Mouse (Mus musculus): ENCODE measurements around the gene Lrp2.

Lrp2 gene

DNA sequence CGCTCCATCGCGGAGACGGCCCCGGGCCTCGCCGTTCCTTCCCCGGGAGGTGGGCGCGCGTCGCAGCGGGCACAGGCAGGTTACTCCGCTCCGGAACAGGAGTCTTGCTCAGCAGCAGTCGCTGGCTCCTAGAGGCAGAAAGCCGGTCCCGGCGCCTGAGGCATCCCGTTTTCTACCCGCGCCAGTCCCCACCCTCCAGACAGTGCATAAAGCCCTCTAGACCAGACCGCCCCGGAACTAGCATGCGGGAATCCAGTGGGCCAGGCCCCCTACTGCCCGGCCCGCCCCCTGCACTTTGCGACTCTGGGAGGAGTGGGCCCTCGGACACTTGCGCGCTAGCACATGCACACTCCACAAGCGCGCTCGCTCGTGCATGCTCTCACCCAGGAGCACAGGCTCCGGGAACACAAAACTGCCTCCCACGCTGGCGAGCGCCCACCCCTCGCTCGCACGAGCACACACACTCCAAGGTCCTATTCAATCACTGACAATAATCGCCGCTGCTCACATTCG, at the start of gene Lrp2:
TSS of gene Lrp2 (minus strand) at position 180 of the 513 bp plus-strand sequence.
- DNase-seq: peak in 1 of 2 experiments; percentile 47

DNA sequence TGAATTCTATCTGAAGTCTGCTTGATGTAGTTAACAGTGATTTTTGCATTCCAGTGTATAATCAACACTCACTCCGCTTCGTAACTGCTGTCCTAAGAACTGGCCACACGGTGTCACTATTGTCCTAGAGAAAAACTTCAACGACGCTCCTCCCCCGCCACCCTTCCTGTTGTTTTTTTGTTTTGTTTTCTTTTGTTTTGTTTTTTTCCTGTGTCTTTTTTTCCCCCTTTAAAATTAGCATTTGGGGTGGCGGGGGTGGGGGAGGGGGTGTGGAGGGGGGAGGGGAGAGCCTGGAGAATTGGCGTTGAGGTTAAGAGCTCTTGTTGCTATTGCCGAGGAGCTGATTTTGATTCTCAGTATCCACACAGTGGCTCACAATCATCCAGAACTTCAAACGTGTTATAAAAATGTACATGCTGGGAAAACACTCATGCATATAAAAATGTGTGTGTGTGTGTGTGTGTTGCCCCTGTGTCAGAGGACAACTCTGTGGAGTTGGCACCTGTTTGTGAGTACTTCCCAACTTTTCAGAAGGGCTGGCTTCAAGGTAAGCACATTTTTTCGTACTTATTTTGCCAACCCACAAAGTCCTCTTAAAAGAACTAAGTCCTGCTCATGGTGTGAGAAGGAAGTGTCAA, 49.3 kb upstream of the Lrp2 start:
- DNase-seq: peak; percentile 61 to 68

DNA sequence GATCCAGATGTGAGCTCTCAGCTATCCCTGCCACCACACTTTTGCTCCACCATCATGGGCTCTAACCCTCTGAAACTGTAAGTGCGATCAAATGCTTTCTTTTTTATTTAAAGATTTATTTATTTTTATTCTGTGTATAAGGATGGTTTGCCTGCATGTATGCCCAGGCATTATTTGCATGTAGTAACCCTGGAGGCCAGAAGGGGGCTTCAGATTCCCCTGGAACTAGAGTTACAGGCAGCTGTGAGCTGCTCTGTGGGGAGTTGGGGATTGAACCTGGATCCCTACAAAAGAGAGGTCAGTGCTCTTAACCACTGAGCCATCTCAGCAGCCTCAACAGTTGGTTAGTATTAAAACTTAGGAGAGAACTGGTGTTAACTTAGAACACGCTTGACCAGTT, 45.6 kb upstream of the Lrp2 start:
- peak; percentile 9 to 23 for DNase-seq

DNA sequence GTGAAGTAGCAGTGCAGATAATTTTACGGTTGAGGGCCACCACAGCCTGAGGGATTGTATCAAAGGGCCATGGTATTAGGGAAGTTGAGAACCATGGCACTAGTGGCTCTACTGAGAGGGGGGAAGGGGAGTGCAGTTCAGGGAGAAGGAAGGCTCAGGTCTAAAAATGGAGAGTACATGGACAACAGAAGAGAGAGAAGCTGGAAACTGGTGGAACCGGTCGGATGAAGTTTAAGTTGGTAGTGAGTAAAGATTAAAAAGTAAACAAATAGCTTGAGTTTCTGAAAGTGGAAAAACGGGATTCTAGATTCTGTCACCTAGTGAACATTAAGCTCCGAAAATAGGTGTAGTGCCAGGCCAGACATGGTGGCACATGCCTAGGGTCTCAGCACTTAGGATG, 44.9 kb upstream of the Lrp2 start:
- no peak for DNase-seq

DNA sequence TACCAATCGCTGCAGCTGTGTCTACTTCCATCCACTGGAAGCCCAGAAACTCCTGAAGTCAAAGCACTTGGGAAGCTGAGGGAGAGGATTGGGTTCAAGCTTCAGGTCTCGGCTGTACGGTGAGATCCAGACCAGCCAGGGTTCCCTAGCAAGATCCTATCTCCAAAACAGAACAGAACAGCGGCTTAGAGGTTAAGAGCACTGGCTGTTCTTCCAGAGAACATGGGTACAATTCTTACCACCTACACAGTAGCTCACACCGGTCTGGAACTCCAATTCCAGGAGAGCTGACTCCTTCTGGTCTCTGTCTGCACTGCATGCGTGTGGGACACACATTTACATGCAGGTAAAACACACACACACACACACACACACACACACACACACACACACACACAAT, 44.0 kb upstream of the Lrp2 start:
- DNase-seq: no peak

DNA sequence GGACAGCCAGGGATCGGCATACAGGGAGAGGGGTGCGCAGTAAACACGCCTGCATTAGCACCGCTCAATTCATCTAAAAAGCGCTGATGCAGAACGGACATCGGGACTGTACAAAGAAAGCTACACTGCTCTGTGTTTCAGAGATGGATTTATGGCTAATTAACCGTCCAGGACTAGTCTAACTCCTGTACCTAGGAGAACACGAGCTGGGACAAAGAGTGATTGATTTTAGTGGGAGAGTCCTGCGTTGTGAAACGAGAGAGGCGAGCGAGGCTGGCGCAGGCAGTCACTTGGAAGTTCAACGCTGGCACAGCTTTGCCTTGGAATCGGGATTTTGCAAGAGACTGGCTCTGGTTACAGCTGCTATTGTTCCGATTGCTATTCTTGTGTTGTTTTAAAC, 43.4 kb upstream of the Lrp2 start:
- DNase-seq: no peak

DNA sequence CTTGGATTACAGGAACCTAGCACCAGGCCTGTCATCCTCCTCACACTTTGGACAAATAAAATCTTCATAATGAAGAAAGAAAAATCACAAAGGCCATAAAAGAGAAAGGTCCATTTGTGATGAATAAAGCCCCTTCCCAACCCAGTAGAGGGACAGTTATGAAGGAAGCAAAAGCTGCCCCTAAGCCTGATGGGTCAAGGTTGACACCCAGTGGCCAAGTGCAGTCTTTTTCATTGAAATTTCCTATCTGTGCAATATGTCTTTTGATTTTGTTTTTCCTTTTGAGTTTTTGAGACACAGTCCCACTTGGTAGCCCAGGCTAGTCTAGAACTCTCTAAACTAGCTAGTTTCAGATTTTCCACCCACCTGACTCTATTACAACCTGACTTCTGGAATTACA, 33.4 kb upstream of the Lrp2 start:
- DNase-seq: no peak

DNA sequence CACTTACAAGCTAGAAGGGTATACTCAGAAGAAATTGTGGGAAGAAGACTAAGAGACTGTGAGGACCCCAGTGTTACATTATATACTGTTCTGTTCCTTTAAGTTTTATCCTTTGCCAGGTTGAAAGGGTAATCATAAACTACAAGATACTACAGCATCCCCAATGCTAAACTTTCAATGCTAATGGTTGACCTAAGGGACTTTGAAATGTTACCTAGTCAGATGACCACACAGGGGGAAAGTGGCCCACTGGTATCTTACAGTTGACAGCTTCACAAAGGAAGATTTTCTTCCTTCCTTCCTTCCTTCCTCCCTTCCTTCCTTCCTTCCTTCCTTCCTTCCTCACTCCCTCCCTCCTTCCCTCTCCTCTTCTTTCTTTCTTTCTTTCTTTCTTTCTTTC, 32.5 kb upstream of the Lrp2 start:
- DNase-seq: no peak

DNA sequence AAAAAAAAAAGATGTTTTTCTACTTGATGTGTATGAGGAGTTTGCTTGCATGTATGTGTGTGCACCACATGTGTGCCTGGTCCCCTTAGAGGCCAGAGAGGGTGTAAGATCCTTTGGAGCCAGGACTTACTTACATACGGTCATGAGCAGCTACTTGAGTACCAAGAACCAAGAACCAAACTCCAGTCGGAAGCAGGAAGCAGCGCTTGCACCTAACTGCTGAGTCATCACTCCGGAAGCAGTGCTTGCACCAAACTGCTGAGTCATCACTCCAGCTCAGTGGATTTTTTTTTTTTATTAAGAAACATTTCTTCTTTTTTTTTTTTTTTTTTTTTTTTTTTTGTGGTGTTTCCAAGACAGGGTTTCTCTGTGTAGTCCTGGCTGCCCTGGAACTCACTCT, 27.4 kb upstream of the Lrp2 start:
- DNase-seq: no peak

DNA sequence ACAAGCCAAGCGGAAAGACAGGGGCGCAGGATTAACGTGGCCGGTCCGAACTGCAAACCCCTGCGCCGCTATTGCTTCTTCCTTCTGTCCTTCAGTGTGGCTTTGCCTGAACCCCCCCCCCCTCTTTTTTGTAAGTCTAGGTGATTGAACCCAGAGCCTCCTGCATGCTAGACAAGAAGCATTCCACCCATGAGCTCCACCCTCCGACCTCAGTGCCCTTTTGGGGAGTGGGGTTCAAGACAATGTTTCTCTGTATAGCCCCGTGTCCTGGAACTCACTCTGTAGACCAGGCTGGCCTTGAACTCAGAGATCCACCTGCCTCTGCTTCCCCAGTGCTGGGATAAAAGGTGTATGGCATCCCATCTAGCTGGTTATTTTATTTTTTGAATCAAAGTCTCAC, 26.9 kb upstream of the Lrp2 start:
- DNase-seq: no peak

DNA sequence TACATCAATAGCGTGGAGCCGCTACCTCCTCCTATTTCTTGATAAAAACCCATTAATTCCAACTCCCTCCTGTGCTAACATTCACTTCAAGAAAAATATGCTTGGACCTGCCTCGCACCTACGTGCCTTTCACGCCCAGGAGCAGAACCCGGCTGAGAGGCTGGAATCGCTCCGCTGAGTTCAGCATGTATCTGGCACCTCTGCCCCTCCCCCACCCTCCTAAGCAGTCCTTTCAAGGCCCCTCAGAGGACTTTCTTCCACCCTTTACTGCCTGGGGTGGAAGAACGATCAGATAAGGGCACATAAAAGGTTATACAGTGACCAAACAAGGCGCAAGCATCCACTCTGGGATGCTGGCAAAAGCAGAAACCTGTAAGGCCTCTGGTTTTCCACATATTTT, 26.4 kb upstream of the Lrp2 start:
- no peak for DNase-seq

DNA sequence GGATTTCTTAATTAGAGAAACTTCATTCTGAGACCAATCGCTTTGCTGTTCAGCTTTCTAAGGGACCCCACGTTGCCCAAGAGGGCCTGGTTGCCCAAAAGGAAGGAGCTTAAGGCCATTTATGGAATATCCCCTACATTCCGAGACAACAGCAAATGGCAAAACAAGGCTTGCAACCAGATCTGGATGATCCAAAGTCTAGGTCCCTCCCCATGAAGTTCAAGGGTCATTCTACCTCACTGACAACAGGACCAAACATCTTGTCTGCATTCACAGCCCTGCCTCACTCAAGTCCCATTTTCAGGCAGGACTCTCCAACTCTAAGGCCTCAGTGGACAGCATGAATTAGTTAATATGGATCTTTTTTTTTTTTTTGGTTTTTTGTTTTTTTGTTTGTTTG, 20.8 kb upstream of the Lrp2 start:
- DNase-seq: no peak

DNA sequence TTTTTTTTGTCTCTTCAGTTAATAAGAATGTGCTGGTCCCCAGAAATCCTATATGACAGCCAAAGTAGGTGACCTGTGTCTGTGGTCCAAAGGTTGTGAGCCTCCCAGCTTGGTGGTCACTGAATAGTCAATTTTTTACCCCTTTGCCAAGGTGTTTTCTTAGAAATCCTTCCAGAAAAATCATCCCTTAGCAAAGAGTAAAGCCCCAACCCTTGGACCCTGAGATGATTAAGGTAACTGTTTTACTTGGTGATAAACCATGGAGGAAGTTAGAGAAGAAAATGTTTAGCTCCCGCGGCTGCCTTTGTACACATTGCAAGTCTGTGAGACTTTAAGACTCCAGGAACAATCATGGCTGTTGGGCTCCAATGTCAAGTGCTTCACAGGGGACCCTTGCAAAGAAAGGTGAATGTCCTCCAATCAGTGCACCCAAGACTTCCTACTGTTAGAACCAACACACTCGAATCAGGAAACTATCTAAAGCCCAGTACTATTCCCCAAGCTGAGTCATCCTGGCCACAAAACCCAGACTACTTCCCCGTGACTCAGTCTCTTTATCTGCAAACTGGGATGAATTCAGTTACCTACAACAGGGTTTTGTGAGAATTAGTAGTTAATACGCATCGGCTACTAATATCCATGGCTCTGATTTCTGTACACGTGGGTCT, 18.0 kb upstream of the Lrp2 start:
- DNase-seq: no peak

DNA sequence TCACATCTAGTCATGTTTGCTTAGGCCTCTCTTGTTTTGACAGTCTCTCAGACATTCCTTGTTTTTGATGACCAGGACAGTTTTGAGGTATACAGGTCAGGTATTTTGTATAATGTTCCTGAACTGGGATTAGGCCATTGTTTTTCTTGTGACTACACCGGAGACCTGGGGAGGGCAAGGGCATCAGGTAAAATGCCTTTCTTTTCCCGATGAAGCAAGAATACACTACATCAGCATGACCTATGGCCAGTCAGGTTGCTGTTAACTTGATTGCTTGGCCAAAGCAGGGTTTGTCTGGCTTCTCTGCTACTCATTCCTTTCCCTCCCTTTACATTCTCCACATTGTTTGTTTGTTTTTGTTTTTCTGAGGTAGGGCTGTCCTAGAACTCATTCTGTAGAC, 7.3 kb upstream of the Lrp2 start:
- no peak for DNase-seq

DNA sequence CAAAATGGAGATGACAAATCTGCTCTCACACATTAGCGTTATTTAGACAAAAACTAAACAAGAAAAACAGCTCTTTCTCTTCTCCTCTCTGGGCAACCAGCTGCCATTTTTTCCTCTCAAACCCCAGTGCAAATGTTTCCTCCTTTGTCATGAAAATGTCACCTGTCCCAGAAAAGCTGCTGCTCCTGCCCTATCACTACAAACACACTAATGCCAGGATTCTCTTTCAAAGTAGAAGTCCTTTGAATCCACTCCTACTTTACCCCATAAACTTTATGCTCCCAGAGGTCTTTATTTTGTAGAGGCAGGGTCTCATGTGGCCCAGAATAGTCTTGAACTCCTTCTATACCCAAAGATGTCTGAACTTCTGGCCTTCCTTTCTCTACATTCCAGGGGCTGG, 6.7 kb upstream of the Lrp2 start:
- no peak for DNase-seq

DNA sequence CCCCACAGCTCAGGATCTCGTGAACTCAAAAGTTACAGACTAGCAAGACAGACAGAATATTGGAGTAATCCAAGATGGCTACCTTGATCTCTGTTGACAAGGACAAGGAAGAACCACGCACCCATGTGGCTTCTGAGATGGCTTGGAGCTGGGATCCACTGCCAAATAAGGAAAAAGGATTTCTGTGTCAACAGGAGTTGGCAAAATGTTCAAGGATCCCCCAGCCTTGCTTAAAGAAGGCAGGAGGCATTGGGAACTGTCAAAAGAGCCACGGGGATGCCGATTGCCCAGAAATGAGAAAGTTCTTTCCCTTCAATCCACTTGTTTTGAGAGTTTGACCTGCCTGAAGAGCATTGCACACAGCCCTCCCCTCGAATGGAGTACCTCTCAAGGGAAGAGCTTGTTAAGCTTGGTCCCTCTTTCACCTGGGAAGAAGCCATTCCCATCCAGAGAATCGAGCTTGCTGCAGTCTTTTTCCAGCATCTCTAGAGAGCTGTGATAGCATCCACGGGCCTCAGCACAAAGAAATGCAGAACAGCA, 6.2 kb upstream of the Lrp2 start:
- no peak for DNase-seq

DNA sequence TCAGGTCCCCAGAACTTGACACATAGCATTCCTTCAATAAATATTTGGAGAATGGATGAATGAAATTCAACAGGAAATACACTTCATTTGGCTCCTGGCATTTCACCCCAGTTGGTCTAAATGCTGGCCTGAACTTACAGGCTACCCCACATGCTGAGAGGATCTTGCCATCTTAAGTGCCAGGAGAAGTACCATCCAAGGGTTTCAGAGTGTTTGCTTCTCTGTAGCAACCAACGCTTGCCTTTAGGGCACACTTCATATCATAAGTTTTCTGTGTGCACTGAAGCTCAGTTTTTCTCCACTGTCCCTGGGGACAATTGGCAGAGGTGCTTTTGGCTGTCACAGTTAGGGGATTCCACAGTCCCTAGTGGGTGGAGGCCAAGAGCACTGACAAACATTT, 4.7 kb upstream of the Lrp2 start:
- no peak for DNase-seq

DNA sequence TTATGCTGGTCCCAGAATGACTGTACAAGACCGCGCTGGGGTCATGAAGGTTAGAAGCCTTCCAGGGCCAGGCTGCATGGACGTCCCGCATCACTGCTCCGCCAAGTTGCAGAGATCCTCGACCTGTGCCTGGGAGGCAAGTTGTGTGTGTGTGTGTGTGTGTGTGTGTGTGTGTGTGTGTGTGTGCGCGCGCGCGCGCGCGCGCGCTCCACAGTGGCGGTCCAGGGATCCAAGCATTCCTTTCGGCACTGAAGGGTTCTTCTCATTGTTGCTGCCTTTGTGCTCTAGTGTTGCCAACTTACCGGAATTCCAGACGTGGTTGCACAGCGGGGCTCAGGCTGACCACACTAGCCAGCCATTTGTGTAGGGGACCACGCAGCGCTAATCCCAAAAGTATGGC, 2.0 kb upstream of the Lrp2 start:
- peak; percentile 6 to 13 for DNase-seq

DNA sequence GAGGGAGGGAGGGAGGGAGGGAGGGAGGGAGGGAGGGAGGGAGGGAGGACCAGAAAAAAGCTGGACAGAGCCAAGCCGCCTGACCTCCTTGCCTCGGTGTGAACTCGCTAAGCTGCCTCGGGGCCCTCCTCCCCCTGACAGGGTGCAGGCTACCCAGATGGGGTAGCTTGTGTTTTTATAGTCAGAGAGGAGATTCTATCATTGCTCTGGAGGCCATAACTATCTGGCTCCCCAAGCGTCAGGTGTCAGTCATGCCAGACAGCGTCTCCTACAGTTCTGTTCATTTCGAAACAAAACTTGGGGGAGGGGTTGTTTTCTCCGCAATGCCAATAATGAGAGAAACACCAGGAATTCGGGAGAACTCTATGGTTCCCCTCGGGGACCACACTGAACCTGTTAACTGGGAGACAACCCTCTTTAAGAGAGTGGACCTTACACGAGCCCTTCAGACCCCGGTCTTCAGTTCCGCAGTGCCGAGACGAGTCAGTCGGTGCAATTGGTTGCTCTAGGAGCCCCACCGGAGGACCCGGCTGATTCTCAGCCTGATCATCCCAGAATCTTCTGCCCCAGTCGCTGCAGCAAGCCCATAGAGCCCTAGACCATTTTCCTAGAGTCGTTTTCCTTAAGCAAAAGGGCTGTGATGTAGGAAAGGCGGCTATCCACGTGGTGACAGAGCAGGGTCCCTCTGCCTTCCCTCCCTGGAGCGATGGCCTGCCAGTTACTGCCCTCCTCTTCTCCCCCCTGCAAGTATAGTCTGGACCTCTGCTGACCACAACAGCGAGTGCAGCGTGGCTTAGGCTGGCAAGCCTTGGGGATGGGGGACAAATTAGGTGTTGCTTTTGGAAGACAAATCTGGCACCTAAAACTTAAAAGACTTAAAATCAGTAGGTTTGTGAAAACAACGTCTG, 1.2 kb upstream of the Lrp2 start:
- DNase-seq: peak; percentile 4 to 9

DNA sequence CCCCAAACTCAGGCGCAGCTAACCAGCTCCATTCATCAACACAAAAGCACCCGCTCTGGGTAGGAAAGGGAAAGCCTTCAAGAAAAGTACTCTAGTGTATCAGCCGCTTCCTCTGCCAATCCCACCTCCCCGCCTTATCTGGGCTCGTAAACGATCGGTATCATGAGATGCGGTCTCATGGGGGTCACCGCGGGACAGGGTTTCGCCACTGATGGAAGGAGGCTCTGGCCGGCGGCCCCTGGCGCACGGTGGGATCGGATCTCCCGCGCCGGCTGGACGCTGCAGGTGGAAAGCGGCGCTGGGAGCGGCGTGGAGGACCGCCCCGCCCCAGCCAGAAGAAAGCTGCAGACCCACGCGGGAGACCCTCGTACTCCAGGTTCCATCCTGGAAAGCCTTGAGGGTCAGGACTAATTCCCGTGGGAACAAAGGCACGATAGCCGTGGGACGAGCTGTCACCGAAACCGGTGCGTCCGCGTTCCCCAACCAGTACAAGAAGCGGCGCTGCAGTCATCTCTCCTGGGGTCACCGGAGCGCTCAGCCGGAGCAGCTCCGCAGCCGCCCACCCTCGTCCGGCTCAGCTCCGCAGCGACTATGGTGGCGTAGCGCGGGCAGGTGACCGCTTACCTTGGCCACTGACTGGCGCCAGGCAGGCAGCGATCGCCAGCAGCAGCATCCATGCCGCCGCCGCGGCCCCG, 527 bp downstream of the Lrp2 start:
- DNase-seq: peak; percentile 18 to 29

DNA sequence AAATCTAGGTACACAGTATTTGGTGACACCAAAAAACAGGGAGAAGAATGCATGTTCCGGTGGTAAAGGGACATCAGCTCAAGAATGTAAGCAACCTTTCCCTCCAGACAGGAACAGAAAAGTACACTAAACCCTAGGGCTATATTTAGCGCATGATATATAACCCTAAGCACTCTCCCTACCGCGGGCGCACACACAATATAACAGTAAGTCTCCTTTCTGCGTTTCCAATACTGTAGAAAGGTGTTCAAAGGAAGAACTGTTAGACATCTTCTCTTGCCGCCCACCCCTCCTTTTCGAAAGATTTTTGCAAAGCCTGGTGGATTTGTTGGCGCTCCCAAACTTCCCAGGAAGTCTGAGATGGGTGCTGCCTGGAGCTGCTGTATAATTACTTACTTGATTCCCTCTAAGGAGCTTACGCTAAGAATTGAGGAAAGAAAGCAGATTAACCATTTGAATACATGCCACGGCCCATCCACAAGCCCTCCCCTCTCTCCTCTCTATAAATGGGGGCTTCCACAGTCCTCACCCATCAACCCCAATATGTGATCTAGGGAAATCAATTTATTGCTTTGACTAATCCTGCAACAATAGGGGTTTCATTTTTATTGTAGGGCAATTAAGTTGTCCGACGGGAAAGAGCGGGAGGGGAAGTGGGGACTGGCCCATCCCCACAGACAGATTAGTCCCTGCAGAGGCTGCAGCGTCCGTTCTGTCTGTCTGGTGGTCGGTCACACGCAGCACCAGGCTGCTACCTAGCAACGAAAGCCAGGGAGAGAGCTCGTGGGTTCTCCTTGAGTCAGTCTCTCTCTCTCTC, 1.5 kb downstream of the Lrp2 start:
- no peak for DNase-seq

DNA sequence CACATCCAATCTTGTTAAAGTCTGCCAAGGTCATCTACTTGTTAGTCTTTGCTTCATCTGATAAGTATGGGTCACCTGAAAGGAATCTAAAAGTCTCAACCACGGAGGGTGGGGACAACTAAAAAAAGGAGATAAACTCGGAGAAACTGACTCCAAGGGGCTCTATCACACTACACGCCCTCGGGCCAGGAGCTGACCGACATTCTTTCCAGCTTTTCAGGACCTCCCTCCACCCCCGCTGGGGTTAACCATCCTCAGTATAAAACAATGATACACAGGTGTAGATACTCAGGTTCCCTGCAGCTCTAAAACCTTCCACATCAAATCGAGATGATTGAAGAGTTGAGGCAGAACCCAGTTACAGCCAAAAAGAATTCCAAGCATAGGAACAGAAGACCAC, 3.0 kb downstream of the Lrp2 start:
- DNase-seq: no peak
